Mouse (Mus musculus) forebrain, embryonic 13.5 days (tissue): Measurements from ENCODE around the gene Olfr311. TPM values are rescaled to one million over a fixed set of nuclear protein-coding genes. Genes with fewer than 3 reads are reported as not detected.
"Not testable (repeated sequence)": the region's sequence is repeated elsewhere in the genome, so short reads cannot be mapped to it uniquely, and the experiment has no call there.

Experiments
- ATAC-seq: fragments of 200-750 bp; cut with Nextera tagmentation; 2 replicates; pipeline ENCODE4 v1.8.0; 2017
- H3K27ac ChIP-seq: fragments of 300-500 bp; sonication (generic); 2 replicates; pipeline ENCODE4 v1.5.1; 2015; ENCODE audit warnings: inconsistent platforms, mild to moderate bottlenecking, moderate library complexity
- H3K27me3 ChIP-seq: fragments of 300-500 bp; sonication (generic); 2 replicates; pipeline ENCODE4 v1.6.1; 2015; ENCODE audit warnings: mild to moderate bottlenecking, inconsistent platforms
- H3K36me3 ChIP-seq: fragments of 300-500 bp; sonication (generic); 2 replicates; pipeline ENCODE4 v1.6.1; 2015; ENCODE audit warnings: mild to moderate bottlenecking, inconsistent platforms; ENCODE audit not compliant: poor library complexity, severe bottlenecking
- H3K4me1 ChIP-seq: fragments of 300-500 bp; sonication (generic); 2 replicates; pipeline ENCODE4 v1.6.1; 2015; ENCODE audit warnings: inconsistent platforms
- H3K4me2 ChIP-seq: fragments of 300-500 bp; sonication (generic); 2 replicates; pipeline ENCODE4 v1.6.1; 2015; ENCODE audit warnings: inconsistent platforms, mild to moderate bottlenecking, moderate library complexity
- H3K4me3 ChIP-seq: fragments of 300-500 bp; sonication (generic); 2 replicates; pipeline ENCODE4 v1.5.1; 2015; ENCODE audit warnings: mild to moderate bottlenecking, inconsistent platforms
- H3K9ac ChIP-seq: fragments of 300-500 bp; sonication (generic); 2 replicates; pipeline ENCODE4 v1.6.1; 2015; ENCODE audit warnings: mild to moderate bottlenecking, inconsistent platforms
- H3K9me3 ChIP-seq: fragments of 300-500 bp; sonication (generic); replicated peaks from 2 replicates; pipeline ENCODE4 v1.6.1; 2016; ENCODE audit warnings: inconsistent platforms
- WGBS: fragments of 180-500 bp; shearing (Covaris S2); methylation state at CpG from one replicate; pipeline ENCODE4 v1.1.7; 2015; 5-methylcytosine and 5-hydroxymethylcytosine counted together
- polyA plus RNA-seq: library from polyadenylated mRNA; unstranded; fragments of >200 nt; fragmentation: Nextera tagmentation; extraction: Ambion mirVana; gene quantifications from 2 replicates; pipeline ENCODE4 v1.2.1, GENCODE M21; 2015

Olfr311 gene
- polyA plus RNA-seq: not detected in 2 replicates

GRCm38 (mm10) chr11:58838951-58839350, at the start of gene Olfr311:
Gene Olfr311, plus strand, starts transcription at chr11:58839251.
- ATAC-seq, H3K27me3 ChIP-seq, H3K4me1 ChIP-seq, H3K9ac ChIP-seq, H3K4me2 ChIP-seq, H3K27ac ChIP-seq, H3K4me3 ChIP-seq, H3K36me3 ChIP-seq, H3K9me3 ChIP-seq: not testable (repeated sequence)

- no peaks in the 10 kb centered on the region for H3K36me3 ChIP-seq
- no peak overlapping the region for H3K27ac ChIP-seq
- ATAC-seq: no peak
- WGBS: 20% methylated on average over 3 of the region's 3 CpGs
- H3K9ac ChIP-seq: no peak overlapping the region
- peaks cover 5% of the 10 kb centered on the region for H3K4me1 ChIP-seq
- no peaks in the 10 kb centered on the region for H3K27me3 ChIP-seq
- no peaks in the 10 kb centered on the region for H3K9me3 ChIP-seq
- H3K4me3 ChIP-seq: no peak overlapping the region
- H3K4me2 ChIP-seq: no peak overlapping the region
Measured at GRCm38 (mm10) chr11:58789532-58789931, 49.5 kb upstream of the Olfr311 start.

DNA sequence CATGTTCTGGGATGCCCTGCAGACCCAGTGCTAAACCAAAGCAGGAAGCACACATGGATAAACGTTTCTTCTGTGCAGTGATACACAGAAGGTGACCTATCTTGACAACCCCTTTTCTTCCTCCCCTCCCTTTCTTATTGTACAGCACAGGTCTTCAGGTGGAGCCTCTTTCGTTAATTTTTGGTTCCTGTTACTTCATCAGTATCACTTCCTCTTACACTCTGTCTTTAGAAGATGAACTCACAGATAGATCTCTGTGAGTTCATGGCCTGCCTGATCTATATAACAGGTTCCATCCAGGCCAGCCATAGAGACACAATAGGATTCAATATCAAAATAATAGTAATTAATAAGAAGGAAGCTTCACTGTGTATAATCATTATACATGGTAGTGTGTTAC, 49.0 kb upstream of the Olfr311 start:
- no peak overlapping the region for H3K4me2 ChIP-seq
- no peak for ATAC-seq
- H3K36me3 ChIP-seq: no peaks in the 10 kb centered on the region
- H3K9ac ChIP-seq: no peak overlapping the region
- H3K27me3 ChIP-seq: no peaks in the 10 kb centered on the region
- 54% methylated on average over 2 of the region's 2 CpGs for WGBS
- no peak overlapping the region for H3K27ac ChIP-seq
- peaks cover 5% of the 10 kb centered on the region for H3K4me1 ChIP-seq
- H3K9me3 ChIP-seq: no peaks in the 10 kb centered on the region
- no peak overlapping the region for H3K4me3 ChIP-seq

GRCm38 (mm10) chr11:58790646-58791045, 48.4 kb upstream of the Olfr311 start:
- H3K27me3 ChIP-seq: no peaks in the 10 kb centered on the region
- WGBS: 84% methylated on average over 6 of the region's 6 CpGs
- no peak overlapping the region for H3K4me3 ChIP-seq
- no peaks in the 10 kb centered on the region for H3K9me3 ChIP-seq
- ATAC-seq: no peak
- peaks cover 5% of the 10 kb centered on the region for H3K4me1 ChIP-seq
- no peak overlapping the region for H3K27ac ChIP-seq
- no peak overlapping the region for H3K4me2 ChIP-seq
- H3K36me3 ChIP-seq: no peaks in the 10 kb centered on the region
- no peak overlapping the region for H3K9ac ChIP-seq

- H3K27me3 ChIP-seq: no peaks in the 10 kb centered on the region
- WGBS: 90% methylated on average over 2 of the region's 2 CpGs
Measured at GRCm38 (mm10) chr11:58795856-58796255, 43.2 kb upstream of the Olfr311 start.

GRCm38 (mm10) chr11:58796850-58797249, 42.2 kb upstream of the Olfr311 start:
- ATAC-seq: no peak
- Histone ChIP-seq H3K4me1 (peaks cover 4% of the 10 kb centered on the region), H3K27ac (no peak overlapping the region), H3K4me2 (no peak overlapping the region), H3K9me3 (no peaks in the 10 kb centered on the region), H3K4me3 (no peak overlapping the region), H3K36me3 (no peaks in the 10 kb centered on the region), H3K27me3 (no peaks in the 10 kb centered on the region), H3K9ac (no peak overlapping the region)
- 82% methylated on average over 7 of the region's 7 CpGs for WGBS

More at GRCm38 (mm10) chr11:58795856-58796255, 43.2 kb upstream of the Olfr311 start:
- Histone ChIP-seq H3K36me3 (no peaks in the 10 kb centered on the region), H3K4me3 (no peak overlapping the region), H3K9me3 (no peaks in the 10 kb centered on the region), H3K4me2 (no peak overlapping the region), H3K27ac (no peak overlapping the region), H3K4me1 (no peaks in the 10 kb centered on the region), H3K9ac (no peak overlapping the region)
- ATAC-seq: no peak

- no peaks in the 10 kb centered on the region for H3K9me3 ChIP-seq
- H3K27me3 ChIP-seq: no peaks in the 10 kb centered on the region
- H3K9ac ChIP-seq: no peak overlapping the region
- peaks cover 9% of the 10 kb centered on the region for H3K4me1 ChIP-seq
- H3K27ac ChIP-seq: no peak overlapping the region
- H3K36me3 ChIP-seq: no peaks in the 10 kb centered on the region
- no peak overlapping the region for H3K4me2 ChIP-seq
- H3K4me3 ChIP-seq: no peak overlapping the region
- WGBS: 83% methylated on average over 5 of the region's 5 CpGs
- no peak for ATAC-seq
Measured at GRCm38 (mm10) chr11:58799747-58800146, 39.3 kb upstream of the Olfr311 start.

- peak; percentile 53; the same call in 1 of the 2 replicates for ATAC-seq
- no peak within 1 kb of the TSS for H3K9ac ChIP-seq
- H3K27ac ChIP-seq: no peak within 1 kb of the TSS
- peaks cover 9% of the 10 kb centered on the region for H3K4me1 ChIP-seq
- H3K36me3 ChIP-seq: no peaks in the 10 kb centered on the region
- no peaks in the 10 kb centered on the region for H3K9me3 ChIP-seq
- H3K27me3 ChIP-seq: no peaks in the 10 kb centered on the region
- peak within 1 kb of the TSS; percentile 13; the same call in 1 of the 2 replicates for H3K4me3 ChIP-seq
- 32% methylated on average over 14 of the region's 14 CpGs for WGBS
- H3K4me2 ChIP-seq: peak within 1 kb of the TSS; percentile 39
Measured at GRCm38 (mm10) chr11:58801558-58802228, 37.4 kb upstream of the Olfr311 start, which contains the start of gene Fam183b. Gene Fam183b, minus strand, starts transcription at chr11:58801960.

- no peaks in the 10 kb centered on the region for H3K36me3 ChIP-seq
- no peak overlapping the region for H3K27ac ChIP-seq
- H3K9me3 ChIP-seq: no peaks in the 10 kb centered on the region
- H3K9ac ChIP-seq: no peak overlapping the region
- no peak overlapping the region for H3K4me2 ChIP-seq
- no peak for ATAC-seq
- WGBS: 80% methylated on average over 4 of the region's 4 CpGs
- H3K4me1 ChIP-seq: peaks cover 9% of the 10 kb centered on the region
- H3K4me3 ChIP-seq: no peak overlapping the region
- H3K27me3 ChIP-seq: no peaks in the 10 kb centered on the region
Measured at GRCm38 (mm10) chr11:58803871-58804270, 35.2 kb upstream of the Olfr311 start.

- 89% methylated on average over 2 of the region's 2 CpGs for WGBS
- Histone ChIP-seq H3K9me3 (no peaks in the 10 kb centered on the region), H3K4me1 (peaks cover 9% of the 10 kb centered on the region), H3K27ac (no peak overlapping the region), H3K36me3 (no peaks in the 10 kb centered on the region), H3K4me3 (no peak overlapping the region), H3K4me2 (no peak overlapping the region), H3K9ac (no peak overlapping the region), H3K27me3 (no peaks in the 10 kb centered on the region)
- no peak for ATAC-seq
Measured at GRCm38 (mm10) chr11:58804393-58804792, 34.7 kb upstream of the Olfr311 start.

- no peaks in the 10 kb centered on the region for H3K27me3 ChIP-seq
- no peak overlapping the region for H3K4me3 ChIP-seq
- no peak overlapping the region for H3K27ac ChIP-seq
- no peaks in the 10 kb centered on the region for H3K4me1 ChIP-seq
- H3K9me3 ChIP-seq: no peaks in the 10 kb centered on the region
- 4% methylated on average over 1 of the region's 1 CpGs for WGBS
- H3K4me2 ChIP-seq: no peak overlapping the region
- no peak overlapping the region for H3K9ac ChIP-seq
- no peak for ATAC-seq
- H3K36me3 ChIP-seq: no peaks in the 10 kb centered on the region
Measured at GRCm38 (mm10) chr11:58812001-58812400, 27.1 kb upstream of the Olfr311 start.

- not testable (repeated sequence) for ATAC-seq, H3K4me2 ChIP-seq, H3K9me3 ChIP-seq, H3K27ac ChIP-seq, H3K4me3 ChIP-seq, H3K4me1 ChIP-seq, H3K36me3 ChIP-seq, H3K9ac ChIP-seq, H3K27me3 ChIP-seq
- 46% methylated on average over 1 of the region's 1 CpGs for WGBS
Measured at GRCm38 (mm10) chr11:58814700-58815099, 24.4 kb upstream of the Olfr311 start, which contains the start of gene Olfr313. Gene Olfr313, plus strand, starts transcription at chr11:58815000.

DNA sequence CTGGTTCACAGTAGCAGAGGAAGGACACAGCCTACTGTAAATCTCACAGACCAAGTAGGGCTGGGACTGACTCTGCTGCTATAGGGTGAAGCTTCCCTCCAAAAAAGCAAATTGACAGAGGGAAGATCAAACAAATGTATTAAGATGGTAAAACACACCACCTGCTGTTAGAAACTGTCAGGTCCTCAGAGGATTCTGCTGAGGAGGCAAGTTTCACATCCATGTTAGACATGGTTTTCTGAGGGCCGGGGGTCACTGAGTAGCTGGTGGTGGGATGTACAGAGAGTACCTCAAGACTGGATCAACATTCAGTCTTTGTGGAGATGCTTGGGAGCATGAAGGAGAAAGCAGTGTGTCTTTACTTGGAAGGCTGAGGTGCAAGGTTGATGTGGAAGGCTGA, 23.4 kb upstream of the Olfr311 start:
- 90% methylated on average over 1 of the region's 1 CpGs for WGBS
- no peak for ATAC-seq
- H3K9ac ChIP-seq: no peak overlapping the region
- no peak overlapping the region for H3K4me3 ChIP-seq
- no peaks in the 10 kb centered on the region for H3K9me3 ChIP-seq
- no peaks in the 10 kb centered on the region for H3K27me3 ChIP-seq
- H3K36me3 ChIP-seq: no peaks in the 10 kb centered on the region
- H3K27ac ChIP-seq: no peak overlapping the region
- no peak overlapping the region for H3K4me2 ChIP-seq
- H3K4me1 ChIP-seq: no peaks in the 10 kb centered on the region
